21 mouse cellular contexts compared by ENCODE assay signal in genomic region chr1:182972240-182972639, GRCm38 (mm10).
DNase-seq lines count a peak whose midpoint lies in the region; ATAC-seq lines count a peak whose summit lies in the region.
"Had no signal": no experiment of that assay in that cellular context is flagged by ENCODE, and none has a peak within 500 bp of the region (broad histone marks: within the 10 kb centered on the region; RNA-seq: fewer than 3 reads in every experiment).

No protein-coding gene starts in this region.

- DNase-seq in frontal cortex, postnatal 10 days (ENCODE audit: low spot score in 2 of 2): no peak
- DNase-seq in right cerebral cortex, adult 2 months (ENCODE audit: low spot score in 2 of 2): peak; percentile 41
- no peak for DNase-seq in right cerebral cortex, postnatal 10 days (ENCODE audit: low spot score in 2 of 2)
- peak; percentile 70 for DNase-seq in brain, adult 2 months (ENCODE audit: low read depth, low spot score)
- DNase-seq: adrenal gland, adult 8-10 months; adrenal gland, postnatal 14 days; adrenal gland, postnatal 36 days; B cell, adult 2 months; cerebellum, adult 11 months; cerebellum, adult 18-20 months; cerebellum, adult 8-10 months; cerebellum, adult 9-11 months; cerebellum, postnatal 14 days; cerebellum, postnatal 36 days; embryo, embryonic 11 days had no signal

- ATAC-seq in frontal cortex, adult (ENCODE audit: low TSS enrichment): peak; percentile 70
- ATAC-seq: activated CD4-positive, CD25-positive, alpha-beta regulatory T cell, adult 4 months; CD4-positive, CD25-positive, alpha-beta regulatory T cell, adult 4 months; forebrain, embryonic 14.5 days; forebrain, embryonic 16.5 days; Patski had no signal

Comparison
In these comparisons a context has a peak if more than half of its experiments do, and no peak if none do; other contexts are left out.
1. DNase-seq: peak in right cerebral cortex, adult 2 months (2 of 2) and brain, adult 2 months (single experiment); none in frontal cortex, postnatal 10 days (0 of 2) and right cerebral cortex, postnatal 10 days (0 of 2).